8 mouse cellular contexts compared by ENCODE assay signal in the genomic region with DNA sequence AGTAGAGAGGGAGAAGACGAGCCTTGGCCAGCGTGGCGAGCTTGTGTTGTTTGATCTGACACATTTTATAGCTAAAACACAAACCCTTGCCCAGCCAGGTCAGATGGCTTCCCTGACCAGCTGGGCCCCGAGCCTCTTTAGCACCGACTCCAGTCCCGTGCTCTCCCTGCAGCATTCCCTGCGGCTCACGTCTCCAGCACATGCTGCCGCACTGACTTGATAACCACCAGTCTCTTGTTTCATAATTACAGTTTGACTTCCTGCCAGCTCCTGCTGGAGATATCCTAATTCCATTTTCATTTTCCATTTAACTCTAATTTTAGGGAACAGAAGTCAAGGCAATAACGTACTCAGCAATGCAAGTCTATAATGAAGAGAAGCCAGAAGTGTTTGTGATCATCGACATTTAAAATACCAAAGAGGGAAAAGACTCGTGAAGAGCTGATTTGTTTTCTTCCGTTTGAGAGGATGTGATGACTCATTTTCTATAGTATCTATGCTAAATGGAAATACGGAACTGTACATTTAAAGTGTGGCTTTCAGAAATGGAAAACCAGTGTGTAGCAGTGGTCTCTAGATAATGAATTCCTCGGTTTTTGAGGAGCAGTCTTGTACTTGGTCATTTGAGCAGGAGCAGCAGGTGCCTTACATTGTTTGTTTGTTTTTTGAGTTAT. TPM values are rescaled to one million over a fixed set of nuclear protein-coding genes. Genes with fewer than 3 reads are reported as not detected.
DNase-seq lines count a peak whose midpoint lies in the region; TF ChIP-seq lines count a peak whose summit lies in the region.
"Had no signal": no experiment of that assay in that cellular context is flagged by ENCODE, and none has a peak within 500 bp of the region (broad histone marks: within the 10 kb centered on the region; RNA-seq: fewer than 3 reads in every experiment).

No protein-coding gene starts in this region.

- H3K27me3 ChIP-seq in heart, embryonic 10.5 days (ENCODE audit: insufficient read depth, poor library complexity, severe bottlenecking) = no peaks in the 10 kb centered on the region

- TF ChIP-seq POLR2A in brain, embryonic 14.5 days (IDR thresholded peaks at IDR 0.05; ENCODE audit: borderline replicate concordance, extremely low read depth, insufficient read depth, insufficient read length, poor library complexity, severe bottlenecking) = no peak

- H3K4me3 ChIP-seq in heart, embryonic 10.5 days = no peak overlapping the region
- H3K4me3 ChIP-seq in macrophage (ENCODE audit: inconsistent target) = no peak overlapping the region

- H3K27ac ChIP-seq in heart, embryonic 10.5 days = no peak overlapping the region
- H3K27ac ChIP-seq in macrophage = peak overlapping the region; percentile 8; the same call in 1 of the 2 replicates

- peak; percentile 26 for DNase-seq in heart, adult 8-10 months (ENCODE audit: low spot score)
- DNase-seq in heart, embryonic 10.5 days (ENCODE audit: low spot score) = no peak
- peak; percentile 18 for DNase-seq in brain, embryonic 14.5 days (ENCODE audit: low read depth)
- peak; percentile 51 for DNase-seq in heart, postnatal 4 days
- no peak for DNase-seq in urinary bladder, postnatal 4 days (ENCODE audit: low spot score in 2 of 2)
- no peak for DNase-seq in ovary, postnatal 14 days (ENCODE audit: low spot score)
- DNase-seq: adrenal gland, postnatal 25 days had no signal

- peaks cover 49% of the 10 kb centered on the region for H3K36me3 ChIP-seq in heart, embryonic 10.5 days
- peaks cover 31% of the 10 kb centered on the region for H3K36me3 ChIP-seq in macrophage (ENCODE audit: inconsistent target)

- H3K79me2 ChIP-seq in macrophage (ENCODE audit: inconsistent target) = no peaks in the 10 kb centered on the region

- no peak for TF ChIP-seq CTCF in brain, embryonic 14.5 days (IDR thresholded peaks at IDR 0.05; ENCODE audit: borderline replicate concordance, extremely low read depth, insufficient read depth, insufficient read length)

- H3K9me3 ChIP-seq in heart, embryonic 10.5 days = no peaks in the 10 kb centered on the region

- H3K4me1 ChIP-seq in heart, embryonic 10.5 days = no peaks in the 10 kb centered on the region

- 83% methylated on average over 15 of the region's 15 CpGs for WGBS in heart, embryonic 10.5 days
- 83% methylated on average over 14 of the region's 15 CpGs for WGBS in macrophage (ENCODE audit: missing documents)

RNA-seq across cellular contexts. Expression of a gene that starts 11.1 kb away (rescaled TPM):
- total RNA-seq in heart, adult 8-10 months (2022) = 10 to 100 TPM; 20.6 to 30.7 (median 27.4) TPM
- 50.0 and 58.8 TPM in 2 replicates for polyA plus RNA-seq in heart, embryonic 10.5 days (2016; fragmentation: Nextera tagmentation; extraction: Ambion mirVana)
- polyA plus RNA-seq in brain, embryonic 14.5 days (2012; rRNA removed) = 17.9 and 23.8 TPM in 2 replicates
- 10 to 100 TPM; 20.6 to 22.2 TPM for total RNA-seq in heart, postnatal 4 days (2021)
- total RNA-seq in macrophage (2018; cell fraction: chromatin; rRNA removed) = 10 to 100 TPM in 14 of 26 experiments, 1 to 10 TPM in 12; 1.3 to 30.9 (median 12.2) TPM
- 10 to 100 TPM; 35.0 to 63.2 (median 45.2) TPM for total RNA-seq in macrophage (2018; cell fraction: cytosol; rRNA removed)
- 10 to 100 TPM in 17 of 26 experiments, 1 to 10 TPM in 9; 4.9 to 27.8 (median 11.8) TPM for total RNA-seq in macrophage (2018; cell fraction: nucleus; rRNA removed)
- 45.1 to 98.1 TPM (median 63.4 TPM) in 3 replicates for polyA plus RNA-seq in macrophage (2018)

RNA-seq across cellular contexts. Expression of a gene that starts 11.4 kb away (rescaled TPM):
- total RNA-seq in heart, adult 8-10 months (2022) = 10 to 100 TPM; 57.2 to 73.7 (median 65.6) TPM
- 329 and 377 TPM in 2 replicates for polyA plus RNA-seq in heart, embryonic 10.5 days (2016; fragmentation: Nextera tagmentation; extraction: Ambion mirVana)
- polyA plus RNA-seq in brain, embryonic 14.5 days (2012; rRNA removed) = 115 and 121 TPM in 2 replicates
- total RNA-seq in heart, postnatal 4 days (2021) = 100 to 1,000 TPM; 195 to 199 TPM
- total RNA-seq in macrophage (2018; cell fraction: chromatin; rRNA removed) = 10 to 100 TPM; 22.3 to 88.2 (median 54.0) TPM
- 10 to 100 TPM; 41.6 to 71.5 (median 56.7) TPM for total RNA-seq in macrophage (2018; cell fraction: cytosol; rRNA removed)
- total RNA-seq in macrophage (2018; cell fraction: nucleus; rRNA removed) = 10 to 100 TPM; 23.9 to 80.2 (median 44.0) TPM
- polyA plus RNA-seq in macrophage (2018) = 32.9 to 76.1 TPM (median 53.5 TPM) in 3 replicates

RNA-seq across cellular contexts. Expression of a gene that starts 31.3 kb away (rescaled TPM):
- 1 to 10 TPM; 2.1 to 3.7 (median 3.1) TPM for total RNA-seq in heart, adult 8-10 months (2022)
- 7.5 and 9.3 TPM in 2 replicates for polyA plus RNA-seq in heart, embryonic 10.5 days (2016; fragmentation: Nextera tagmentation; extraction: Ambion mirVana)
- polyA plus RNA-seq in brain, embryonic 14.5 days (2012; rRNA removed) = 19.5 and 23.1 TPM in 2 replicates
- 1 to 10 TPM; 8.7 to 9.0 TPM for total RNA-seq in heart, postnatal 4 days (2021)
- 10 to 100 TPM in 1 of 26 experiments, 1 to 10 TPM in 18, under 1 TPM in 6, not detected in 1; 0.48 to 25.4 (median 2.1) TPM for total RNA-seq in macrophage (2018; cell fraction: chromatin; rRNA removed)
- 1 to 10 TPM in 25 of 26 experiments, under 1 TPM in 1; 0.61 to 8.0 (median 3.0) TPM for total RNA-seq in macrophage (2018; cell fraction: cytosol; rRNA removed)
- 10 to 100 TPM in 1 of 26 experiments, 1 to 10 TPM in 23, under 1 TPM in 2; 0.36 to 21.3 (median 2.9) TPM for total RNA-seq in macrophage (2018; cell fraction: nucleus; rRNA removed)
- polyA plus RNA-seq in macrophage (2018) = 2.0 to 3.6 TPM (median 3.3 TPM) in 3 replicates

RNA-seq across cellular contexts. Expression of a gene that starts 59.2 kb away (rescaled TPM):
- 10 to 100 TPM; 19.5 to 31.7 (median 25.4) TPM for total RNA-seq in heart, adult 8-10 months (2022)
- 0.42 and 1.2 TPM in 2 replicates for polyA plus RNA-seq in heart, embryonic 10.5 days (2016; fragmentation: Nextera tagmentation; extraction: Ambion mirVana)
- 0.44 and 1.1 TPM in 2 replicates for polyA plus RNA-seq in brain, embryonic 14.5 days (2012; rRNA removed)
- 1 to 10 TPM; 8.7 to 9.5 TPM for total RNA-seq in heart, postnatal 4 days (2021)
- 1 to 10 TPM in 2 of 26 experiments, under 1 TPM in 2, not detected in 22; 0.62 to 1.3 (median 1.0) TPM for total RNA-seq in macrophage (2018; cell fraction: chromatin; rRNA removed)
- total RNA-seq in macrophage (2018; cell fraction: cytosol; rRNA removed) = under 1 TPM in 7 of 26 experiments, not detected in 19; 0.05 to 0.24 (median 0.07) TPM
- 1 to 10 TPM in 2 of 26 experiments, under 1 TPM in 4, not detected in 20; 0.28 to 1.1 (median 0.42) TPM for total RNA-seq in macrophage (2018; cell fraction: nucleus; rRNA removed)
- 0.06 TPM in 1 of 3 replicates, not detected in the others for polyA plus RNA-seq in macrophage (2018)

Comparison
In these comparisons a context has a peak if more than half of its experiments do, and no peak if none do; other contexts are left out.
1. DNase-seq: peak in heart, adult 8-10 months (single experiment), brain, embryonic 14.5 days (single experiment) and heart, postnatal 4 days (single experiment); none in heart, embryonic 10.5 days (single experiment), urinary bladder, postnatal 4 days (0 of 2) and ovary, postnatal 14 days (single experiment).